Mouse (Mus musculus) CH12.LX (cell line): ENCODE data around the gene Cldnd1. TPM values are rescaled to one million over a fixed set of nuclear protein-coding genes. Genes with fewer than 3 reads are reported as not detected.

Experiments used
- DNase-seq: peaks from one replicate; pipeline ENCODE4 v3.0.0-alpha.2; 2013; ENCODE audit errors: extremely low read depth
- H3K27ac ChIP-seq: 2 replicates; pipeline ENCODE4 v1.5.1; 2012; ENCODE audit warnings: low read depth, mild to moderate bottlenecking, control low read depth, moderate library complexity; ENCODE audit not compliant: insufficient read depth
- H3K27me3 ChIP-seq: replicated peaks from 2 replicates; pipeline ENCODE3; 2012; ENCODE audit warnings: inconsistent platforms
- H3K36me3 ChIP-seq, 2 experiments: replicated peaks in 1 of 2; 2 replicates each; pipeline versions ENCODE3 to v1.6.1; 2012; ENCODE audit warnings: inconsistent platforms in 1 of 2, low read length in 1 of 2, mild to moderate bottlenecking in 1 of 2, mixed read lengths in 1 of 2, moderate library complexity in 1 of 2; ENCODE audit not compliant: control insufficient read depth in 1 of 2, insufficient read depth in 1 of 2
- H3K4me1 ChIP-seq, 2 experiments: 2 replicates each; pipeline ENCODE4 v1.6.1; 2012; ENCODE audit warnings: inconsistent platforms in 1 of 2, moderate library complexity in 1 of 2; ENCODE audit not compliant: insufficient read depth in 2 of 2, control insufficient read depth in 1 of 2
- H3K4me2 ChIP-seq: 2 replicates; pipeline ENCODE4 v1.6.1; 2012; ENCODE audit warnings: low read depth, mild to moderate bottlenecking, control low read depth; ENCODE audit not compliant: poor library complexity, insufficient read depth, severe bottlenecking
- H3K4me3 ChIP-seq, 3 experiments: fragments of 150-350 bp in 1 of 3; sonication (generic) in 1 of 3; replicated peaks in 1 of 3; 2 replicates each; pipeline versions ENCODE3 to v1.5.1; 2011 to 2012; ENCODE audit warnings: low read depth in 2 of 3, low read length in 2 of 3, mild to moderate bottlenecking in 2 of 3, moderate library complexity in 2 of 3, control low read depth in 1 of 3, improper control_type of control experiment in 1 of 3, inconsistent platforms in 1 of 3, mixed read lengths in 1 of 3; ENCODE audit not compliant: poor library complexity in 1 of 3
- H3K79me2 ChIP-seq: replicated peaks from 2 replicates; pipeline ENCODE4 v1.6.1; 2012; ENCODE audit warnings: mild to moderate bottlenecking, moderate library complexity; ENCODE audit not compliant: control insufficient read depth, poor library complexity, insufficient read depth, severe bottlenecking; ENCODE audit errors: extremely low read depth
- H3K9ac ChIP-seq: 2 replicates; pipeline ENCODE4 v1.6.1; 2012; ENCODE audit warnings: low read depth, mild to moderate bottlenecking, control low read depth, moderate library complexity; ENCODE audit not compliant: insufficient read depth
- H3K9me3 ChIP-seq: replicated peaks from 2 replicates; pipeline ENCODE3; 2012; ENCODE audit warnings: low read length, inconsistent platforms, mixed read lengths
- BHLHE40 ChIP-seq: IDR thresholded peaks from 2 replicates; pipeline ENCODE4 v1.6.1; 2011; ENCODE audit warnings: mild to moderate bottlenecking, low read depth, low read length, improper control_type of control experiment
- CHD1 ChIP-seq: IDR thresholded peaks from 2 replicates; pipeline ENCODE4 v1.6.1; 2012; ENCODE audit warnings: low read depth, low read length, improper control_type of control experiment, inconsistent platforms
- CHD2 ChIP-seq: IDR thresholded peaks from 2 replicates; pipeline ENCODE4 v1.6.1; 2011; ENCODE audit warnings: low read length, improper control_type of control experiment
- CTCF ChIP-seq, 2 experiments: IDR thresholded peaks in 1 of 2; conservative IDR thresholded peaks in 1 of 2; 2 replicates each; pipeline ENCODE4 v1.5.1; 2011 to 2012; ENCODE audit warnings: low read depth in 2 of 2, low read length in 2 of 2, improper control_type of control experiment in 1 of 2, inconsistent platforms in 1 of 2, mild to moderate bottlenecking in 1 of 2, moderate library complexity in 1 of 2
- E2F4 ChIP-seq: IDR thresholded peaks from 2 replicates; pipeline ENCODE4 v1.6.1; 2011; ENCODE audit warnings: low read depth, low read length, improper control_type of control experiment; ENCODE audit not compliant: insufficient replicate concordance
- EP300 ChIP-seq: IDR thresholded peaks from 2 replicates; pipeline ENCODE4 v1.6.1; 2011; ENCODE audit warnings: low read length, improper control_type of control experiment
- ETS1 ChIP-seq: conservative IDR thresholded peaks from 2 replicates; pipeline ENCODE4 v1.6.1; 2012; ENCODE audit warnings: low read depth, mild to moderate bottlenecking, inconsistent platforms, low read length, improper control_type of control experiment, moderate library complexity
- GABPA ChIP-seq: IDR thresholded peaks from 2 replicates; pipeline ENCODE4 v1.6.1; 2012; ENCODE audit warnings: low read depth, low read length, improper control_type of control experiment, inconsistent platforms; ENCODE audit not compliant: insufficient replicate concordance
- HCFC1 ChIP-seq: IDR thresholded peaks from 2 replicates; pipeline ENCODE4 v1.6.1; 2012; ENCODE audit warnings: low read depth, mild to moderate bottlenecking, inconsistent platforms, low read length, improper control_type of control experiment
- IRF4 ChIP-seq: IDR thresholded peaks from 2 replicates; pipeline ENCODE4 v1.6.1; 2014; ENCODE audit warnings: low read depth, mild to moderate bottlenecking, inconsistent platforms, low read length, improper control_type of control experiment
- JUN ChIP-seq: IDR thresholded peaks from 2 replicates; pipeline ENCODE4 v1.6.1; 2011; ENCODE audit warnings: low read depth, mild to moderate bottlenecking, low read length, improper control_type of control experiment, moderate library complexity; ENCODE audit not compliant: insufficient read depth
- KAT2A ChIP-seq: IDR thresholded peaks from 2 replicates; pipeline ENCODE4 v1.6.1; 2012; ENCODE audit warnings: low read length, improper control_type of control experiment, inconsistent platforms; ENCODE audit not compliant: insufficient replicate concordance
- MAFK ChIP-seq: IDR thresholded peaks from 2 replicates; pipeline ENCODE4 v1.6.1; 2011; ENCODE audit warnings: low read length, improper control_type of control experiment; ENCODE audit not compliant: insufficient replicate concordance
- MAX ChIP-seq: IDR thresholded peaks from 2 replicates; pipeline ENCODE4 v1.6.1; 2011; ENCODE audit warnings: low read length, improper control_type of control experiment
- MAZ ChIP-seq: IDR thresholded peaks from 2 replicates; pipeline ENCODE4 v1.6.1; 2012; ENCODE audit warnings: low read depth, mild to moderate bottlenecking, inconsistent platforms, low read length, improper control_type of control experiment, moderate library complexity
- MEF2A ChIP-seq: IDR thresholded peaks from 2 replicates; pipeline ENCODE4 v1.6.1; 2014; ENCODE audit warnings: low read depth, mild to moderate bottlenecking, inconsistent platforms, low read length, improper control_type of control experiment, borderline replicate concordance
- MXI1 ChIP-seq: IDR thresholded peaks from 2 replicates; pipeline ENCODE4 v1.6.1; 2011; ENCODE audit warnings: mild to moderate bottlenecking, low read depth, low read length, improper control_type of control experiment
- MYC ChIP-seq: IDR thresholded peaks from 2 replicates; pipeline ENCODE4 v1.6.1; 2011; ENCODE audit warnings: low read depth, mild to moderate bottlenecking, improper control_type of control experiment, low read length
- NELFE ChIP-seq: IDR thresholded peaks from 2 replicates; pipeline ENCODE4 v1.6.1; 2011; ENCODE audit warnings: low read depth, low read length, improper control_type of control experiment
- NRF1 ChIP-seq: IDR thresholded peaks from 2 replicates; pipeline ENCODE4 v1.6.1; 2014; ENCODE audit warnings: low read depth, mild to moderate bottlenecking, inconsistent platforms, low read length, improper control_type of control experiment, moderate library complexity
- PAX5 ChIP-seq: IDR thresholded peaks from 2 replicates; pipeline ENCODE4 v1.6.1; 2012; ENCODE audit warnings: low read length, inconsistent platforms, mixed read lengths
- POLR2AphosphoS2 ChIP-seq: IDR thresholded peaks from 2 replicates; pipeline ENCODE4 v1.6.1; 2011; ENCODE audit warnings: low read depth, low read length, improper control_type of control experiment
- RCOR1 ChIP-seq: conservative IDR thresholded peaks from 2 replicates; pipeline ENCODE4 v1.6.1; 2012; ENCODE audit warnings: low read depth, mild to moderate bottlenecking, inconsistent platforms, low read length, improper control_type of control experiment
- SIN3A ChIP-seq: IDR thresholded peaks from 2 replicates; pipeline ENCODE4 v1.6.1; 2012; ENCODE audit warnings: low read length, improper control_type of control experiment, inconsistent platforms
- SMC3 ChIP-seq: IDR thresholded peaks from 2 replicates; pipeline ENCODE4 v1.6.1; 2011; ENCODE audit warnings: low read depth, low read length, improper control_type of control experiment
- TBP ChIP-seq: conservative IDR thresholded peaks from 2 replicates; pipeline ENCODE4 v1.6.1; 2011; ENCODE audit warnings: low read depth, low read length, improper control_type of control experiment
- UBTF ChIP-seq: IDR thresholded peaks from 2 replicates; pipeline ENCODE4 v1.6.1; 2012; ENCODE audit warnings: low read depth, mild to moderate bottlenecking, inconsistent platforms, low read length, improper control_type of control experiment, moderate library complexity
- USF1 ChIP-seq: IDR thresholded peaks from 2 replicates; pipeline ENCODE4 v1.6.1; 2014; ENCODE audit warnings: low read depth, mild to moderate bottlenecking, inconsistent platforms, low read length, improper control_type of control experiment
- USF2 ChIP-seq: conservative IDR thresholded peaks from 2 replicates; pipeline ENCODE4 v1.6.1; 2011; ENCODE audit warnings: low read depth, low read length, improper control_type of control experiment
- ZC3H11A ChIP-seq: IDR thresholded peaks from 2 replicates; pipeline ENCODE4 v1.6.1; 2012; ENCODE audit warnings: low read depth, mild to moderate bottlenecking, inconsistent platforms, low read length, improper control_type of control experiment
- ZKSCAN1 ChIP-seq: IDR thresholded peaks from 2 replicates; pipeline ENCODE4 v1.6.1; 2012; ENCODE audit warnings: low read depth, inconsistent platforms, low read length, improper control_type of control experiment, borderline replicate concordance
- ZMIZ1 ChIP-seq: IDR thresholded peaks from 2 replicates; pipeline ENCODE4 v1.6.1; 2012; ENCODE audit warnings: low read depth, mild to moderate bottlenecking, inconsistent platforms, low read length, improper control_type of control experiment
- dilution Hi-C: fragments of 300-500 bp; cut with MboI; formaldehyde crosslinking; loops from 2 replicates; pipeline ENCODE4 v1.14.3; 2020; ENCODE audit warnings: low sequenced_read_pairs; ENCODE audit not compliant: extremely low pct_unique_long_range_greater_than_20kb, extremely low pct_ligation_motif_present
- in situ Hi-C: fragments of 300-500 bp; cut with MboI; formaldehyde crosslinking; loops from 3 replicates; pipeline ENCODE4 v1.14.3; 2019; ENCODE audit warnings: low sequenced_read_pairs, low pct_ligation_motif_present, low pct_unique_long_range_greater_than_20kb, mixed read lengths
- polyA plus RNA-seq: library from polyadenylated mRNA; unstranded; fragments of >175 nt; gene quantifications from 2 replicates; pipeline ENCODE4 v1.2.1, GENCODE M21; 2012; ENCODE audit warnings: low read depth; ENCODE audit not compliant: insufficient read length
- total RNA-seq, 2 experiments: library from RNA; depleted of rRNA; stranded (reverse); fragments of 300-350 nt in 1 of 2; fragments of >200 nt in 1 of 2; gene quantifications; 2 replicates each; pipeline ENCODE4 v1.2.3; 2012 to 2014

Cldnd1 gene
- total and polyA plus RNA-seq, 3 experiments, result 59.9 to 80.6 (median 78.7) TPM

DNA sequence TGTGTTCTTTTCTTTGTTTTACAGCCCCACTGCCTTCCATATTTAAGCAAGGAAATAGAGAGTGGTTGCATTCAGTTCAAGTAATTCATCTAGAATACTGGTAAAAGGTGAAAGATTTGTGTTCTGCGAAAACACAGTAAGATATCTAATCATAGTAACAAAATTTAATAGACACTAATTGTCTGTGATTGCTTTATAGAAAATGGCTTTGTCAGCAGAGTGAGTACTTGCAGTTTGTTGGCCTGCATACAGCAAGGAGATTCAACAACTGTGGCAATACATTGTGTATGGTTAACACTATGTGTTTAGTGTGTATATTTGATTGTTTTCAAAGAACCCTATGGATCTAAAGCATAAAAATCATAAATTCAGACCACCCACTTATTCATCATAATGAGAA lies 14.6 kb upstream of the Cldnd1 start:
- Histone ChIP-seq H3K27ac (no peak overlapping the region), H3K4me2 (peak overlapping the region; percentile 59), H3K4me1 (peaks cover 6 to 50% of the 10 kb centered on the region in 2 experiments), H3K9me3 (no peaks in the 10 kb centered on the region), H3K27me3 (no peaks in the 10 kb centered on the region), H3K36me3 (peaks cover 7 to 12% of the 10 kb centered on the region in 2 experiments), H3K79me2 (peaks cover 9% of the 10 kb centered on the region; the same call in 1 of the 2 replicates), H3K9ac (peak overlapping the region; percentile 84), H3K4me3 (no peak overlapping the region)
- no peak for DNase-seq
- TF ChIP-seq ZKSCAN1, result no peak
- no peak for TF ChIP-seq JUN
- no peak for TF ChIP-seq PAX5
- no peak for TF ChIP-seq MEF2A
- TF ChIP-seq ZC3H11A, result no peak
- TF ChIP-seq EP300, result peak; percentile 50; the same call in 1 of the 2 replicates
- no peak for TF ChIP-seq UBTF
- TF ChIP-seq GABPA, result no peak
- TF ChIP-seq CHD2, result no peak
- no peak for TF ChIP-seq MAX
- no peak for TF ChIP-seq IRF4
- TF ChIP-seq USF1, result no peak
- TF ChIP-seq BHLHE40, result 0 out of 2 replicates have a peak, but pooled peaks have one; percentile 4
- no peak for TF ChIP-seq MXI1
- no peak for TF ChIP-seq ZMIZ1
- no peak for TF ChIP-seq NELFE
- no peak; the same call in 1 of the 2 replicates for TF ChIP-seq USF2
- no peak for TF ChIP-seq NRF1
- no peak for TF ChIP-seq POLR2AphosphoS2
- TF ChIP-seq SIN3A, result no peak
- no peak for TF ChIP-seq E2F4
- no peak for TF ChIP-seq MAZ
- no peak for TF ChIP-seq HCFC1
- no peak for TF ChIP-seq ETS1
- TF ChIP-seq SMC3, result no peak
- TF ChIP-seq TBP, result 0 out of 2 replicates have a peak, but pooled peaks have one; percentile 41
- TF ChIP-seq MAFK, result peak; percentile 78; the same call in 1 of the 2 replicates
- TF ChIP-seq CHD1, result peak; percentile 50; the same call in 1 of the 2 replicates
- TF ChIP-seq MYC, result no peak
- TF ChIP-seq CTCF (conservative IDR thresholded peaks at IDR 0.05 in 1 of 2, IDR thresholded peaks at IDR 0.05 in 1 of 2; ENCODE audit: low read depth in 2 of 2, low read length in 2 of 2), result no peak
- no peak for TF ChIP-seq KAT2A
- TF ChIP-seq RCOR1, result no peak
- in situ Hi-C loops (no loop called here), dilution Hi-C loops (no loop called here)
